Mouse (Mus musculus): ENCODE measurements around the gene Rapgef1. TPM values are rescaled to one million over a fixed set of nuclear protein-coding genes. Genes with fewer than 3 reads are reported as not detected.

The Rapgef1 gene
- polyA plus RNA-seq, 1 experiment from 2014 or later, result 13.3 TPM

- Histone ChIP-seq H3K4me2 (replicated peaks; ENCODE audit: low read depth, low read length) (no peak overlapping the region), H3K4me1 (replicated peaks; ENCODE audit: control insufficient read depth, insufficient read depth, low read length) (0 out of 2 replicates have a peak, but pooled peaks cover 2% of the 10 kb centered on the region), H3K9ac (ENCODE audit: low read depth, low read length) (no peak overlapping the region), H3K27me3 (ENCODE audit: control insufficient read depth, insufficient read depth, low read length) (no peaks in the 10 kb centered on the region), H3K9me3 (ENCODE audit: control insufficient read depth, low read length) (no peaks in the 10 kb centered on the region), H3K36me3 (ENCODE audit: control insufficient read depth, insufficient read depth, low read length) (no peaks in the 10 kb centered on the region), H3K27ac (ENCODE audit: low read depth, low read length) (no peak overlapping the region), H3K4me3 (ENCODE audit: low read depth, low read length) (no peak overlapping the region)
- 89% methylated on average over 4 of the region's 4 CpGs for WGBS
- ATAC-seq (ENCODE audit: low FRiP score), result no peak
- no peak for DNase-seq (ENCODE audit: low spot score)
Measured at GRCm38 (mm10) chr2:29671374-29671773, 51.9 kb downstream of the Rapgef1 start.

- WGBS, result 83% methylated on average over 3 of the region's 3 CpGs
- H3K4me2 ChIP-seq (replicated peaks; ENCODE audit: low read depth, low read length), result no peak overlapping the region
- H3K27me3 ChIP-seq (ENCODE audit: control insufficient read depth, insufficient read depth, low read length), result no peaks in the 10 kb centered on the region
- DNase-seq (ENCODE audit: low spot score), result no peak
- H3K9me3 ChIP-seq (ENCODE audit: control insufficient read depth, low read length), result no peaks in the 10 kb centered on the region
- no peak overlapping the region for H3K4me3 ChIP-seq (ENCODE audit: low read depth, low read length)
- H3K36me3 ChIP-seq (ENCODE audit: control insufficient read depth, insufficient read depth, low read length), result no peaks in the 10 kb centered on the region
- no peak overlapping the region for H3K27ac ChIP-seq (ENCODE audit: low read depth, low read length)
- no peaks in the 10 kb centered on the region for H3K4me1 ChIP-seq (replicated peaks; ENCODE audit: control insufficient read depth, insufficient read depth, low read length)
- no peak overlapping the region for H3K9ac ChIP-seq (ENCODE audit: low read depth, low read length)
- no peak for ATAC-seq (ENCODE audit: low FRiP score)
Measured at GRCm38 (mm10) chr2:29671856-29672255, 52.3 kb downstream of the Rapgef1 start.

GRCm38 (mm10) chr2:29672746-29673536, 53.4 kb downstream of the Rapgef1 start:
- Histone ChIP-seq H3K9ac (ENCODE audit: low read depth, low read length) (no peak overlapping the region), H3K36me3 (ENCODE audit: control insufficient read depth, insufficient read depth, low read length) (no peaks in the 10 kb centered on the region), H3K27me3 (ENCODE audit: control insufficient read depth, insufficient read depth, low read length) (no peaks in the 10 kb centered on the region), H3K27ac (ENCODE audit: low read depth, low read length) (no peak overlapping the region), H3K4me3 (ENCODE audit: low read depth, low read length) (no peak overlapping the region), H3K4me2 (replicated peaks; ENCODE audit: low read depth, low read length) (no peak overlapping the region), H3K9me3 (ENCODE audit: control insufficient read depth, low read length) (no peaks in the 10 kb centered on the region), H3K4me1 (replicated peaks; ENCODE audit: control insufficient read depth, insufficient read depth, low read length) (no peaks in the 10 kb centered on the region)
- DNase-seq (ENCODE audit: low spot score) (no peak), ATAC-seq (ENCODE audit: low FRiP score) (no peak)
- 91% methylated on average over 7 of the region's 7 CpGs for WGBS

GRCm38 (mm10) chr2:29674087-29674486, 54.6 kb downstream of the Rapgef1 start:
- no peak overlapping the region for H3K4me2 ChIP-seq (replicated peaks; ENCODE audit: low read depth, low read length)
- H3K4me1 ChIP-seq (replicated peaks; ENCODE audit: control insufficient read depth, insufficient read depth, low read length), result no peaks in the 10 kb centered on the region
- H3K4me3 ChIP-seq (ENCODE audit: low read depth, low read length), result no peak overlapping the region
- no peaks in the 10 kb centered on the region for H3K27me3 ChIP-seq (ENCODE audit: control insufficient read depth, insufficient read depth, low read length)
- ATAC-seq (ENCODE audit: low FRiP score) (no peak), DNase-seq (ENCODE audit: low spot score) (no peak)
- 82% methylated on average over 11 of the region's 11 CpGs for WGBS
- H3K9ac ChIP-seq (ENCODE audit: low read depth, low read length), result no peak overlapping the region
- H3K27ac ChIP-seq (ENCODE audit: low read depth, low read length), result no peak overlapping the region
- H3K9me3 ChIP-seq (ENCODE audit: control insufficient read depth, low read length), result no peaks in the 10 kb centered on the region
- H3K36me3 ChIP-seq (ENCODE audit: control insufficient read depth, insufficient read depth, low read length), result no peaks in the 10 kb centered on the region

GRCm38 (mm10) chr2:29674545-29674944, 55.0 kb downstream of the Rapgef1 start:
- 62% methylated on average over 2 of the region's 2 CpGs for WGBS
- no peak for DNase-seq (ENCODE audit: low spot score)
- Histone ChIP-seq H3K9ac (ENCODE audit: low read depth, low read length) (no peak overlapping the region), H3K4me2 (replicated peaks; ENCODE audit: low read depth, low read length) (no peak overlapping the region), H3K36me3 (ENCODE audit: control insufficient read depth, insufficient read depth, low read length) (no peaks in the 10 kb centered on the region), H3K9me3 (ENCODE audit: control insufficient read depth, low read length) (no peaks in the 10 kb centered on the region), H3K27me3 (ENCODE audit: control insufficient read depth, insufficient read depth, low read length) (no peaks in the 10 kb centered on the region), H3K4me3 (ENCODE audit: low read depth, low read length) (no peak overlapping the region), H3K27ac (ENCODE audit: low read depth, low read length) (no peak overlapping the region), H3K4me1 (replicated peaks; ENCODE audit: control insufficient read depth, insufficient read depth, low read length) (no peaks in the 10 kb centered on the region)
- no peak for ATAC-seq (ENCODE audit: low FRiP score)

GRCm38 (mm10) chr2:29675846-29676245, 56.3 kb downstream of the Rapgef1 start:
- Histone ChIP-seq H3K4me1 (replicated peaks; ENCODE audit: control insufficient read depth, insufficient read depth, low read length) (no peaks in the 10 kb centered on the region), H3K27me3 (ENCODE audit: control insufficient read depth, insufficient read depth, low read length) (no peaks in the 10 kb centered on the region), H3K9ac (ENCODE audit: low read depth, low read length) (no peak overlapping the region), H3K4me3 (ENCODE audit: low read depth, low read length) (no peak overlapping the region), H3K36me3 (ENCODE audit: control insufficient read depth, insufficient read depth, low read length) (no peaks in the 10 kb centered on the region), H3K4me2 (replicated peaks; ENCODE audit: low read depth, low read length) (no peak overlapping the region), H3K27ac (ENCODE audit: low read depth, low read length) (no peak overlapping the region), H3K9me3 (ENCODE audit: control insufficient read depth, low read length) (no peaks in the 10 kb centered on the region)
- ATAC-seq (ENCODE audit: low FRiP score), result no peak
- no peak for DNase-seq (ENCODE audit: low spot score)
- WGBS, result 90% methylated on average over 4 of the region's 4 CpGs

- Histone ChIP-seq H3K36me3 (ENCODE audit: control insufficient read depth, insufficient read depth, low read length) (no peaks in the 10 kb centered on the region), H3K27ac (ENCODE audit: low read depth, low read length) (no peak overlapping the region), H3K27me3 (ENCODE audit: control insufficient read depth, insufficient read depth, low read length) (no peaks in the 10 kb centered on the region), H3K4me2 (replicated peaks; ENCODE audit: low read depth, low read length) (no peak overlapping the region), H3K9me3 (ENCODE audit: control insufficient read depth, low read length) (no peaks in the 10 kb centered on the region), H3K9ac (ENCODE audit: low read depth, low read length) (no peak overlapping the region), H3K4me1 (replicated peaks; ENCODE audit: control insufficient read depth, insufficient read depth, low read length) (no peaks in the 10 kb centered on the region), H3K4me3 (ENCODE audit: low read depth, low read length) (no peak overlapping the region)
- no peak for DNase-seq (ENCODE audit: low spot score)
- ATAC-seq (ENCODE audit: low FRiP score), result no peak
- 61% methylated on average over 6 of the region's 6 CpGs for WGBS
Measured at GRCm38 (mm10) chr2:29676513-29676912, 57.0 kb downstream of the Rapgef1 start.

- H3K36me3 ChIP-seq (ENCODE audit: control insufficient read depth, insufficient read depth, low read length), result no peaks in the 10 kb centered on the region
- H3K9ac ChIP-seq (ENCODE audit: low read depth, low read length), result no peak overlapping the region
- no peak overlapping the region for H3K4me3 ChIP-seq (ENCODE audit: low read depth, low read length)
- H3K27me3 ChIP-seq (ENCODE audit: control insufficient read depth, insufficient read depth, low read length), result no peaks in the 10 kb centered on the region
- DNase-seq (ENCODE audit: low spot score) (no peak), ATAC-seq (ENCODE audit: low FRiP score) (no peak)
- H3K4me2 ChIP-seq (replicated peaks; ENCODE audit: low read depth, low read length), result no peak overlapping the region
- no peaks in the 10 kb centered on the region for H3K4me1 ChIP-seq (replicated peaks; ENCODE audit: control insufficient read depth, insufficient read depth, low read length)
- H3K9me3 ChIP-seq (ENCODE audit: control insufficient read depth, low read length), result no peaks in the 10 kb centered on the region
- WGBS, result 85% methylated on average over 5 of the region's 5 CpGs
- H3K27ac ChIP-seq (ENCODE audit: low read depth, low read length), result no peak overlapping the region
Measured at GRCm38 (mm10) chr2:29677842-29678241, 58.3 kb downstream of the Rapgef1 start.

- H3K9ac ChIP-seq (ENCODE audit: low read depth, low read length), result no peak overlapping the region
- H3K27me3 ChIP-seq (ENCODE audit: control insufficient read depth, insufficient read depth, low read length), result no peaks in the 10 kb centered on the region
- no peak overlapping the region for H3K4me3 ChIP-seq (ENCODE audit: low read depth, low read length)
- ATAC-seq (ENCODE audit: low FRiP score), result no peak
- no peaks in the 10 kb centered on the region for H3K9me3 ChIP-seq (ENCODE audit: control insufficient read depth, low read length)
- DNase-seq (ENCODE audit: low spot score), result no peak
- H3K36me3 ChIP-seq (ENCODE audit: control insufficient read depth, insufficient read depth, low read length), result no peaks in the 10 kb centered on the region
- 82% methylated on average over 3 of the region's 3 CpGs for WGBS
- H3K4me2 ChIP-seq (replicated peaks; ENCODE audit: low read depth, low read length), result no peak overlapping the region
- H3K27ac ChIP-seq (ENCODE audit: low read depth, low read length), result no peak overlapping the region
- no peaks in the 10 kb centered on the region for H3K4me1 ChIP-seq (replicated peaks; ENCODE audit: control insufficient read depth, insufficient read depth, low read length)
Measured at GRCm38 (mm10) chr2:29678524-29678923, 59.0 kb downstream of the Rapgef1 start.
